Mouse (Mus musculus): ENCODE measurements around the gene Rps6ka3. TPM values are rescaled to one million over a fixed set of nuclear protein-coding genes. Genes with fewer than 3 reads are reported as not detected.
A peak's percentile ranks its signal among the peaks of the same experiment; 100 is the strongest.

Gene Rps6ka3
- polyA plus RNA-seq, 1 experiment from 2014 or later, result 5.7 TPM

GRCm38 (mm10) chrX:159255123-159255978, 45.2 kb downstream of the Rps6ka3 start:
- peak overlapping the region; percentile 67 for H3K9ac ChIP-seq
- H3K9me3 ChIP-seq, result no peaks in the 10 kb centered on the region
- peak overlapping the region; percentile 61 for H3K4me3 ChIP-seq
- H3K4me2 ChIP-seq (replicated peaks), result peak overlapping the region; percentile 53
- peaks cover 2% of the 10 kb centered on the region; the same call in 1 of the 2 replicates for H3K27me3 ChIP-seq
- no peaks in the 10 kb centered on the region for H3K36me3 ChIP-seq
- H3K4me1 ChIP-seq, result no peaks in the 10 kb centered on the region
- WGBS, result 29% methylated on average over 36 of the region's 71 CpGs
- ATAC-seq (ENCODE audit: insufficient number of reproducible peaks, insufficient read depth, low FRiP score, low TSS enrichment), result peak; percentile 95
- H3K27ac ChIP-seq, result peak overlapping the region; percentile 88

DNA sequence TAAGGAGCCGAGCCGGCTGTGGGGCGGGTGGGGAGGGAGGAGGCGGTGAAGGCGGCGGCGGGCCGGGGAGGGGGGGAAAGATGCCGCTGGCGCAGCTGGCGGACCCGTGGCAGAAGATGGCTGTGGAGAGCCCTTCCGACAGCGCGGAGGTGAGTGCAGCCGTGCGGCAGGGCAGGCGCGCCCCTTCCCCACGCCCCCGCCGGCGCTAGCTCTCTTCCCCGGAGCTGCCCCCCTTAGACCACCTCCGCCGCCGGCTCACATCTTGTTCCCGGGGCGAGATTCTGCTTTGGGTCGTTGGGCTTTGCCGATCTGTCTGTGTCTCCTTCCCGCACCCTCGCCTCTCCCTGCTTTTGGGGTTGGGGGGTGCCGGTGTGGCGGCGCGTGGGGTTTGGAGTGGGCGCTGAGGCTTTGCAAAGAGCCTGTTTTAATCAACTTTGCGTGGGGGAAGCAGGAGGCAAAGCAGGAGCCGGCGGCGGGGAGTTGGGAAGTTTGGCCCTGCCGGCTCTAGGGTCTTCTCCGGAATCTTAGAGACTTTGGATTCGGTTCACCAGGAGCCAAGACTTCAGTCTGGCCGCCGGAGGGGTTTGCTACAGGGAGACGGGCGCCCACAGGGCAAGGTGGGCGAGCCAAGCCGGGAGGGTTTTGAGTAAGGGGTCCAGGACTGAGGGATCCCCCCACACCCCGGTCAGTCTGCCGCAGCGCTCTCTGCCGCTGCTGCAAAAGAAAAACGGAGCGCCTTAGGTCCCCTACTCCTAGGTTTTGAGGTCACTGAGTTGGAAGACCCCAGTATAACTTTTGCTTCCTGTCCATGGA, 46.1 kb downstream of the Rps6ka3 start:
- ATAC-seq (ENCODE audit: insufficient number of reproducible peaks, insufficient read depth, low FRiP score, low TSS enrichment), result peak; percentile 22
- H3K27ac ChIP-seq, result peak overlapping the region; percentile 88
- peak overlapping the region; percentile 61 for H3K4me3 ChIP-seq
- no peaks in the 10 kb centered on the region for H3K4me1 ChIP-seq
- H3K4me2 ChIP-seq (replicated peaks), result peak overlapping the region; percentile 51
- no peaks in the 10 kb centered on the region for H3K9me3 ChIP-seq
- H3K9ac ChIP-seq, result peak overlapping the region; percentile 67
- 13% methylated on average over 38 of the region's 57 CpGs for WGBS
- H3K36me3 ChIP-seq, result no peaks in the 10 kb centered on the region
- H3K27me3 ChIP-seq, result peaks cover 2% of the 10 kb centered on the region; the same call in 1 of the 2 replicates

DNA sequence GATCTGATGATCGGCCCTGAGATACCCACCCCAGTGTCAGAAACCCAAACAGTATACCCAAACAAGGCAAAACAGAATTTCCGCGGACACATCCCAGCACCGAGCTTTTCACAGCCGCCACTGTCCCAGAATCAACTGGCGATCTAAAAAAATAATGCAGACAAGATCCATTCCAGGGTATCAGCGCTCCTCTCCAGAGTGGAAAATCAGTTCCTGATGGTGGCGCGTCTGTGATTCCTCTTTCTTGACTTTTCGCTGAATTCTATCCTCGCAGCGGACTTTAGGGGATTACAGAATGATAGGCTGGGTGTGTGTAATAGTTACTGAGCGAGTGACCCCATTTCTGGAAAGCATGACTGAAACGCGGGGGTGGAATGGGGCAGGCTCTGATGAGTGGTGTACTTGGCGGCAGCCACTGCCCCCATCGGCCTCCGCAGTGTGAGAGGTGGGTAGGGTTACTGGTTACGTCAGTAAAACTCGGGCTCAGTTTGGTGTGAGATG, 46.9 kb downstream of the Rps6ka3 start:
- H3K36me3 ChIP-seq, result no peaks in the 10 kb centered on the region
- 19% methylated on average over 20 of the region's 20 CpGs for whole genome bisulfite sequencing
- peak overlapping the region; percentile 61 for H3K4me3 ChIP-seq
- no peaks in the 10 kb centered on the region for H3K9me3 ChIP-seq
- peak overlapping the region; percentile 67 for H3K9ac ChIP-seq
- peak overlapping the region; percentile 51 for H3K4me2 ChIP-seq (replicated peaks)
- H3K27ac ChIP-seq, result 0 out of 2 replicates have a peak overlapping the region, but pooled peaks have one; percentile 30
- peaks cover 2% of the 10 kb centered on the region; the same call in 1 of the 2 replicates for H3K27me3 ChIP-seq
- H3K4me1 ChIP-seq, result no peaks in the 10 kb centered on the region
- ATAC-seq (ENCODE audit: insufficient number of reproducible peaks, insufficient read depth, low FRiP score, low TSS enrichment), result no peak

- no peaks in the 10 kb centered on the region for H3K36me3 ChIP-seq
- H3K4me2 ChIP-seq (replicated peaks), result no peak overlapping the region
- no peak overlapping the region for H3K27ac ChIP-seq
- no peaks in the 10 kb centered on the region for H3K27me3 ChIP-seq
- H3K9me3 ChIP-seq, result no peaks in the 10 kb centered on the region
- WGBS, result 50% methylated on average over 3 of the region's 3 CpGs
- H3K4me3 ChIP-seq, result no peak overlapping the region
- no peak for ATAC-seq (ENCODE audit: insufficient number of reproducible peaks, insufficient read depth, low FRiP score, low TSS enrichment)
- no peak overlapping the region for H3K9ac ChIP-seq
- H3K4me1 ChIP-seq, result no peaks in the 10 kb centered on the region
Observed at GRCm38 (mm10) chrX:159264681-159265080, 54.6 kb downstream of the Rps6ka3 start.

GRCm38 (mm10) chrX:159269072-159269471, 59.0 kb downstream of the Rps6ka3 start:
- no peak overlapping the region for H3K9ac ChIP-seq
- H3K36me3 ChIP-seq, result no peaks in the 10 kb centered on the region
- no peak for ATAC-seq (ENCODE audit: insufficient number of reproducible peaks, insufficient read depth, low FRiP score, low TSS enrichment)
- no peak overlapping the region for H3K4me2 ChIP-seq (replicated peaks)
- H3K4me3 ChIP-seq, result no peak overlapping the region
- no peaks in the 10 kb centered on the region for H3K4me1 ChIP-seq
- no peak overlapping the region for H3K27ac ChIP-seq
- no peaks in the 10 kb centered on the region for H3K9me3 ChIP-seq
- no peaks in the 10 kb centered on the region for H3K27me3 ChIP-seq

GRCm38 (mm10) chrX:159286765-159287164, 76.7 kb downstream of the Rps6ka3 start:
- ATAC-seq (ENCODE audit: insufficient number of reproducible peaks, insufficient read depth, low FRiP score, low TSS enrichment), result no peak

DNA sequence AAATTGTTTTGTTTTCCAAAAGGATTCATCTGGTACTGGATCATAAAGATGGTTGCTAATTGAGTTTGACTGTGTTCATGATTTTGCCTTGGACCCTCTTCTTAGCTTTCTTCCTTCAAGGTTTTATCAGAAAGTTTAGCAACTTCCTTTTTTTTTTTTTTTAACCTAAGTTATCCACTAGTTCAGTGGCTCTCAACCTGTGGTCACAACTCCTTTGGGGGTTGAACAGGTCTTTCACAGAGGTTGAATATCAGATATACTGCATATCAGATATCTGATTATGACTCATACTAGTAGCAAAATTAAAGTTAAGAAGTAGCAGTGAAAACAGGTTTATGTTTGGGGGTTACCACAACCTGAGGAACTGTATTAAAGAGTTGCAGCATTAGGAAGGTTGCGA, 85.8 kb downstream of the Rps6ka3 start:
- H3K27me3 ChIP-seq, result no peaks in the 10 kb centered on the region
- H3K9ac ChIP-seq, result no peak overlapping the region
- H3K27ac ChIP-seq, result no peak overlapping the region
- no peaks in the 10 kb centered on the region for H3K4me1 ChIP-seq
- 87% methylated on average over 1 of the region's 1 CpGs for WGBS
- no peak overlapping the region for H3K4me2 ChIP-seq (replicated peaks)
- H3K36me3 ChIP-seq, result no peaks in the 10 kb centered on the region
- H3K4me3 ChIP-seq, result no peak overlapping the region
- H3K9me3 ChIP-seq, result no peaks in the 10 kb centered on the region
- ATAC-seq (ENCODE audit: insufficient number of reproducible peaks, insufficient read depth, low FRiP score, low TSS enrichment), result no peak

More at GRCm38 (mm10) chrX:159286765-159287164, 76.7 kb downstream of the Rps6ka3 start:
- Histone ChIP-seq H3K4me3 (no peak overlapping the region), H3K36me3 (no peaks in the 10 kb centered on the region), H3K9me3 (no peaks in the 10 kb centered on the region), H3K27me3 (no peaks in the 10 kb centered on the region), H3K27ac (no peak overlapping the region), H3K4me1 (no peaks in the 10 kb centered on the region), H3K9ac (no peak overlapping the region), H3K4me2 (replicated peaks) (no peak overlapping the region)
- 66% methylated on average over 5 of the region's 5 CpGs for WGBS

DNA sequence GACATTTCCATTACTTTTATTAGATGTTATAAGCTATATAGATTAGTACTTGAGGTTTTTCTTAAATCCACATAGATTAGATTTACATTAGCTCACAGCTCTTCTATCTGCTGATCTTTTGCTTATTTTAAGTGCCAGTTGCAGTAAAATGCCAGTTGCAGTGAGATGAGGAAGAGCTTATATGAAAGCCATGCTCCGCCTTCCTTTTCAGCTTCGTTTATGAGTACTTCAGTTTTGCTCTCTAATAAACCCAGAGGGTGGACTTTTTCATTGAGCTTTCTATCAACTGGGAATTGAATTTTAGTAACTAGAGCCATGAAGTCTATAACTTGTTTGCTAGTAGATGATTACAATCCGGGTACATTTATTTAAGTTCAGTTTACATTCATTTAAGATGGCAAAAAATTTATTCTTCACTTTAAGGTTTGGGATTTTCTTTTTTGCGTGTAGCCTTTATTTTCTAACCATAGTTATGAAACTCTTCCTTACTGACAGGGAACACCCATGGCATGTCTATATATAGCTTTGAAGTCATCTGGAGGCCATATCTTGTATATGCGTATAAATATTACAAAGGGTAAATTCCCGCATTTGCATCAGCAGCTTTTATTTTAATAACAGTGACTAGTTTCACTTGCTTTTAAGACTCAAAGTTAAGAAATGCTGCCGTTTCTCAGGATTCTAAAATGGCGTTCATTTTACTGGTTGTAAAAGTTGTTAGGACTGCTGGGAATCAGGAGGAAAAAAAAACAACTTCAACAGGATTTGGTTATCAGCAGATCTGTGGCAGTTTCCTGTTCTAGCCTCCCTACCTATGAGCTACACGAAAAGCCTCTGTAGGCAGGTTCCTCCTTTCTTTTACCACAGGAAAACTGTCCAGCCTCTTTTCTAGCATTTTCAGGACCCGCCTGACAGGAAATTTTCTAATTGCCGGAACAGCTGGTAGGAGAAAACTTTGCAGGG, 92.5 kb downstream of the Rps6ka3 start:
- Histone ChIP-seq H3K27me3 (no peaks in the 10 kb centered on the region), H3K27ac (no peak overlapping the region), H3K4me3 (no peak overlapping the region), H3K9me3 (no peaks in the 10 kb centered on the region), H3K9ac (no peak overlapping the region), H3K4me2 (replicated peaks) (no peak overlapping the region), H3K36me3 (no peaks in the 10 kb centered on the region), H3K4me1 (no peaks in the 10 kb centered on the region)
- 71% methylated on average over 11 of the region's 11 CpGs for WGBS
- no peak for ATAC-seq (ENCODE audit: insufficient number of reproducible peaks, insufficient read depth, low FRiP score, low TSS enrichment)

GRCm38 (mm10) chrX:159315293-159315692, 105.2 kb downstream of the Rps6ka3 start:
- no peaks in the 10 kb centered on the region for H3K9me3 ChIP-seq
- no peak overlapping the region for H3K9ac ChIP-seq
- 74% methylated on average over 7 of the region's 7 CpGs for WGBS
- no peak overlapping the region for H3K4me3 ChIP-seq
- H3K4me2 ChIP-seq (replicated peaks), result no peak overlapping the region
- no peak for ATAC-seq (ENCODE audit: insufficient number of reproducible peaks, insufficient read depth, low FRiP score, low TSS enrichment)
- no peak overlapping the region for H3K27ac ChIP-seq
- H3K4me1 ChIP-seq, result no peaks in the 10 kb centered on the region
- H3K27me3 ChIP-seq, result no peaks in the 10 kb centered on the region
- no peaks in the 10 kb centered on the region for H3K36me3 ChIP-seq

- no peaks in the 10 kb centered on the region for H3K27me3 ChIP-seq
- 25% methylated on average over 8 of the region's 8 CpGs for WGBS
- H3K9me3 ChIP-seq, result no peaks in the 10 kb centered on the region
- H3K36me3 ChIP-seq, result no peaks in the 10 kb centered on the region
- no peak for ATAC-seq (ENCODE audit: insufficient number of reproducible peaks, insufficient read depth, low FRiP score, low TSS enrichment)
- no peak overlapping the region for H3K4me3 ChIP-seq
- H3K27ac ChIP-seq, result no peak overlapping the region
- no peaks in the 10 kb centered on the region for H3K4me1 ChIP-seq
- H3K9ac ChIP-seq, result no peak overlapping the region
- no peak overlapping the region for H3K4me2 ChIP-seq (replicated peaks)
Observed at GRCm38 (mm10) chrX:159321342-159321741, 111.2 kb downstream of the Rps6ka3 start.

- Histone ChIP-seq H3K9ac (no peak overlapping the region), H3K9me3 (no peaks in the 10 kb centered on the region), H3K4me1 (no peaks in the 10 kb centered on the region), H3K27me3 (no peaks in the 10 kb centered on the region), H3K4me2 (replicated peaks) (no peak overlapping the region), H3K27ac (no peak overlapping the region), H3K4me3 (no peak overlapping the region), H3K36me3 (0 out of 2 replicates have a peak, but pooled peaks cover 6% of the 10 kb centered on the region)
- no peak for ATAC-seq (ENCODE audit: insufficient number of reproducible peaks, insufficient read depth, low FRiP score, low TSS enrichment)
- 86% methylated on average over 3 of the region's 3 CpGs for WGBS
Observed at GRCm38 (mm10) chrX:159364506-159364905, 154.4 kb downstream of the Rps6ka3 start.
